Mouse (Mus musculus) ES-E14 (cell line): Measurements from ENCODE around the gene Kcnd3. TPM values are rescaled to one million over a fixed set of nuclear protein-coding genes. Genes with fewer than 3 reads are reported as not detected.

Experiments used
- DNase-seq: peaks from one replicate; pipeline ENCODE4 v3.0.0-alpha.2; 2013; ENCODE audit warnings: low read depth, low spot score
- H3K27ac ChIP-seq: 2 replicates; pipeline ENCODE4 v1.5.1; 2012; ENCODE audit warnings: low read depth, mild to moderate bottlenecking, low read length, moderate library complexity, mixed read lengths; ENCODE audit not compliant: poor library complexity, insufficient read depth, severe bottlenecking
- H3K36me3 ChIP-seq: 2 replicates; pipeline ENCODE4 v1.6.1; 2012; ENCODE audit warnings: mild to moderate bottlenecking, low read length, moderate library complexity, mixed read lengths; ENCODE audit not compliant: control insufficient read depth, poor library complexity, insufficient read depth, severe bottlenecking
- H3K4me1 ChIP-seq, 2 experiments: fragments of 150-350 bp in 1 of 2; sonication (generic) in 1 of 2; 2 replicates each; pipeline ENCODE4 v1.6.1; 2012; ENCODE audit warnings: low read length in 2 of 2, mild to moderate bottlenecking in 1 of 2, mixed read lengths in 1 of 2; ENCODE audit not compliant: control insufficient read depth in 2 of 2, insufficient read depth in 2 of 2, poor library complexity in 1 of 2
- H3K4me3 ChIP-seq, 2 experiments: fragments of 150-350 bp in 1 of 2; sonication (generic) in 1 of 2; 2 replicates each; pipeline ENCODE4 v1.5.1; 2012; ENCODE audit warnings: low read length in 2 of 2, low read depth in 1 of 2, mild to moderate bottlenecking in 1 of 2, mixed read lengths in 1 of 2; ENCODE audit not compliant: insufficient read depth in 1 of 2, poor library complexity in 1 of 2, severe bottlenecking in 1 of 2
- H3K9ac ChIP-seq: 2 replicates; pipeline ENCODE4 v1.6.1; 2012; ENCODE audit warnings: low read depth, mild to moderate bottlenecking, low read length, mixed read lengths; ENCODE audit not compliant: poor library complexity, insufficient read depth, severe bottlenecking
- H3K9me3 ChIP-seq: fragments of 150-350 bp; sonication (generic); 2 replicates; pipeline ENCODE4 v1.6.1; 2012; ENCODE audit warnings: low read depth, mild to moderate bottlenecking, low read length; ENCODE audit not compliant: control insufficient read depth, insufficient read depth
- CHD2 ChIP-seq: IDR thresholded peaks from 2 replicates; pipeline ENCODE4 v1.6.1; 2014; ENCODE audit warnings: mild to moderate bottlenecking, low read depth, low read length, inconsistent platforms
- HCFC1 ChIP-seq: IDR thresholded peaks from 2 replicates; pipeline ENCODE4 v1.6.1; 2012; ENCODE audit warnings: low read length, inconsistent platforms, borderline replicate concordance; ENCODE audit not compliant: insufficient read depth
- MAFK ChIP-seq: IDR thresholded peaks from 2 replicates; pipeline ENCODE4 v1.6.1; 2014; ENCODE audit warnings: mild to moderate bottlenecking, low read depth, low read length, inconsistent platforms; ENCODE audit not compliant: insufficient read depth
- ZC3H11A ChIP-seq: IDR thresholded peaks from 2 replicates; pipeline ENCODE4 v1.6.1; 2012; ENCODE audit warnings: low read depth, mild to moderate bottlenecking, inconsistent platforms, low read length, borderline replicate concordance
- ZNF384 ChIP-seq: IDR thresholded peaks from 2 replicates; pipeline ENCODE4 v1.6.1; 2012; ENCODE audit warnings: low read depth, low read length, inconsistent platforms
- in situ Hi-C, 2 experiments: fragments of 600-800 bp; cut with MboI; formaldehyde crosslinking; loops; one replicate each; pipeline ENCODE4 v1.15.1; 2025; ENCODE audit warnings: low sequenced_read_pairs in 2 of 2, inconsistent platforms in 1 of 2; ENCODE audit not compliant: unreplicated experiment in 2 of 2
- total RNA-seq: library from RNA; depleted of rRNA; stranded (reverse); fragments of 300-350 nt; gene quantifications from 2 replicates; pipeline ENCODE4 v1.2.3, GENCODE M21; 2012

The Kcnd3 gene
- total RNA-seq, 1 experiment: 0.04 TPM

- no peak overlapping the region for H3K4me3 ChIP-seq
- H3K9me3 ChIP-seq: no peaks in the 10 kb centered on the region
- in situ Hi-C loops: no loop called here
- no peaks in the 10 kb centered on the region for H3K36me3 ChIP-seq
- DNase-seq: no peak
- no peaks in the 10 kb centered on the region for H3K4me1 ChIP-seq
- TF ChIP-seq HCFC1 (no peak), MAFK (no peak), ZC3H11A (no peak), CHD2 (no peak), ZNF384 (no peak)
- no peak overlapping the region for H3K27ac ChIP-seq
- no peak overlapping the region for H3K9ac ChIP-seq
These were observed 114.8 kb downstream of the Kcnd3 start for GRCm38 (mm10) chr3:105566973-105567372.

- in situ Hi-C loops: no loop called here
- Histone ChIP-seq H3K36me3 (no peaks in the 10 kb centered on the region), H3K4me3 (no peak overlapping the region), H3K9ac (no peak overlapping the region), H3K27ac (no peak overlapping the region), H3K9me3 (no peaks in the 10 kb centered on the region), H3K4me1 (no peaks in the 10 kb centered on the region)
- TF ChIP-seq ZC3H11A (no peak), ZNF384 (no peak), CHD2 (no peak), HCFC1 (no peak), MAFK (no peak)
- DNase-seq: no peak
These were observed 115.3 kb downstream of the Kcnd3 start for GRCm38 (mm10) chr3:105567472-105567871.

GRCm38 (mm10) chr3:105568403-105568802 lies 116.3 kb downstream of the Kcnd3 start:
- in situ Hi-C loops: no loop called here
- no peak overlapping the region for H3K27ac ChIP-seq
- no peak overlapping the region for H3K9ac ChIP-seq
- no peaks in the 10 kb centered on the region for H3K9me3 ChIP-seq
- H3K4me1 ChIP-seq: no peaks in the 10 kb centered on the region
- no peak overlapping the region for H3K4me3 ChIP-seq
- H3K36me3 ChIP-seq: no peaks in the 10 kb centered on the region
- TF ChIP-seq ZNF384 (no peak), CHD2 (no peak), HCFC1 (no peak), MAFK (no peak), ZC3H11A (no peak)
- DNase-seq: no peak

- no peak overlapping the region for H3K9ac ChIP-seq
- no peak overlapping the region for H3K4me3 ChIP-seq
- no peaks in the 10 kb centered on the region for H3K36me3 ChIP-seq
- no peak overlapping the region for H3K27ac ChIP-seq
- DNase-seq: no peak
- TF ChIP-seq CHD2 (no peak), HCFC1 (no peak), MAFK (no peak), ZNF384 (no peak), ZC3H11A (no peak)
- H3K4me1 ChIP-seq: no peaks in the 10 kb centered on the region
- no peaks in the 10 kb centered on the region for H3K9me3 ChIP-seq
- in situ Hi-C loops: no loop called here
These were observed 116.7 kb downstream of the Kcnd3 start for GRCm38 (mm10) chr3:105568851-105569250.

GRCm38 (mm10) chr3:105569310-105569752 lies 117.2 kb downstream of the Kcnd3 start:
- H3K36me3 ChIP-seq: no peaks in the 10 kb centered on the region
- H3K4me1 ChIP-seq: no peaks in the 10 kb centered on the region
- in situ Hi-C loops: no loop called here
- no peak overlapping the region for H3K4me3 ChIP-seq
- no peaks in the 10 kb centered on the region for H3K9me3 ChIP-seq
- no peak for DNase-seq
- H3K9ac ChIP-seq: no peak overlapping the region
- H3K27ac ChIP-seq: no peak overlapping the region
- TF ChIP-seq ZC3H11A (no peak), MAFK (no peak), HCFC1 (no peak), CHD2 (no peak), ZNF384 (no peak)
